In the genomic region with DNA sequence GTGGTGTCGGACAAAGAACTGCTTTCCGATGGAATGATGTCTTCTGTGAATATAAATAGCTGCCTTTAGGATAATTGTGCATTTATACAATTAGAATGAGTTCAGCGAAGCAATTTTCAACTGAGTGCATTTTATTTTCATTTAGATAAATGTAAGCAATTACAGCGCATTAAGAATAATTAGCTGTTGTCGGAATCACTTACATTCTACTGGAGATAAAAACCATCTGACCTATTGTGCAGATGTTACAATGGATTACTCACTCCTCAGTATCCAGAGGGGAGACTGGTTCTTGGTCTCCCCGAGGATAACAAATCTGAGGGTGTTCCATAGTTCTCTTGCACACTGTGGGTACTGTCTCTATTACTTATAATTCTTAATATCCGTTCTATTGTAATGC, we compare ENCODE assay signal across 19 mouse cellular contexts. TPM values are rescaled to one million over a fixed set of nuclear protein-coding genes. Genes with fewer than 3 reads are reported as not detected.
"Had no signal": no experiment of that assay in that cellular context is flagged by ENCODE, and none has a peak within 500 bp of the region (broad histone marks: within the 10 kb centered on the region; RNA-seq: fewer than 3 reads in every experiment).

No protein-coding gene starts in this region.

- H3K4me3 ChIP-seq: left cerebral cortex, adult 2 months; liver, embryonic 13.5 days had no signal

- DNase-seq: kidney, adult 2 months; kidney, postnatal 25 days; layer of hippocampus, postnatal 36 days; liver, embryonic 13.5 days; lung, embryonic 14.5 days; midbrain, embryonic 14.5 days; right cerebral cortex, postnatal 14 days; right cerebral cortex, postnatal 4 days; thymus, adult 2 months; thymus, postnatal 14 days; thymus, postnatal 4 days had no signal

- H3K27ac ChIP-seq: kidney, postnatal 0 days; left cerebral cortex, adult 2 months; liver, embryonic 13.5 days; macrophage; stomach, postnatal 0 days had no signal

- H3K9ac ChIP-seq: liver, embryonic 13.5 days; lung, embryonic 14.5 days had no signal

- ATAC-seq: intestine, postnatal 0 days; lung, postnatal 0 days had no signal

- H3K4me2 ChIP-seq: liver, embryonic 13.5 days; lung, embryonic 14.5 days had no signal

- H3K4me1 ChIP-seq: liver, embryonic 13.5 days had no signal

- H3K9me3 ChIP-seq: liver, embryonic 13.5 days had no signal

- H3K27me3 ChIP-seq: liver, embryonic 13.5 days had no signal

RNA-seq across cellular contexts. Expression of a gene that starts 49.7 kb away (rescaled TPM):
- polyA plus RNA-seq: kidney, embryonic 14.5 days; macrophage; midbrain, embryonic 14.5 days; stomach, embryonic 14.5 days had no signal
